Mouse (Mus musculus) megakaryocyte, embryonic 14.5 days (primary cell): ENCODE data around the gene Ssr3. TPM values are rescaled to one million over a fixed set of nuclear protein-coding genes. Genes with fewer than 3 reads are reported as not detected.
"Not testable (repeated sequence)": the region's sequence is repeated elsewhere in the genome, so short reads cannot be mapped to it uniquely, and the experiment has no call there.

Experiments used
- H3K27me3 ChIP-seq: replicated peaks from 2 replicates; pipeline ENCODE3; 2012; ENCODE audit warnings: inconsistent platforms
- H3K36me3 ChIP-seq: replicated peaks from 2 replicates; pipeline ENCODE3; 2012; ENCODE audit warnings: low read length, inconsistent platforms, mixed read lengths
- H3K4me1 ChIP-seq: 2 replicates; pipeline ENCODE4 v1.6.1; 2012; ENCODE audit warnings: inconsistent platforms
- H3K4me3 ChIP-seq: replicated peaks from 2 replicates; pipeline ENCODE3; 2012; ENCODE audit warnings: moderate library complexity, mild to moderate bottlenecking, inconsistent platforms
- H3K9me3 ChIP-seq: 2 replicates; pipeline ENCODE4 v1.6.1; 2012; ENCODE audit warnings: inconsistent platforms
- FLI1 ChIP-seq: IDR thresholded peaks from 2 replicates; pipeline ENCODE4 v1.6.1; 2012; ENCODE audit warnings: low read length, inconsistent platforms, mixed read lengths
- GATA1 ChIP-seq: IDR thresholded peaks from 3 replicates; pipeline ENCODE4 v1.6.1; 2012; ENCODE audit warnings: mixed read lengths, low read length, inconsistent platforms, borderline replicate concordance
- polyA plus RNA-seq: library from polyadenylated mRNA; stranded (reverse); fragments of >175 nt; gene quantifications from 2 replicates; pipeline ENCODE4 v1.2.3, GENCODE M21; 2012; ENCODE audit warnings: low replicate concordance; ENCODE audit not compliant: insufficient read depth

Ssr3 gene
- polyA plus RNA-seq, 1 experiment, result 7.8 TPM

DNA sequence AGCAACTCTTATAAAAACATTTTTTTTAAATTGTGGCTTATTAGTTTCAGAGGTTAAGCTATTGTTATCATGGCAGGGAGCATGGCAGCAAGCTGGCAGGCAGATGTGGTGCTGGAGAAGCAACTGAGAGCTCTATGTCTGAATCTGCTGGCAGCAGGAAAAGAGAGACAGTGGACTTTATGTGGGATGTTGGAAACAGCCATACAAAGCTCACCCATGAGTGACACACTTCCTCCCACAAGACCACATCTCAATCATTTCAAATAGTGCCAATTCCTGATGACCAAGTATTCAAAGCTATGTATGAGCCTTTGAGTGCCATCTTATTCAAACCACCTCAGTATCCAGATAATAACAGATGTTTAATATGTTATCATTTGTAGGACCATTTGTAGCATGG lies 15.5 kb upstream of the Ssr3 start:
- H3K36me3 ChIP-seq, result no peaks in the 10 kb centered on the region
- no peak overlapping the region for H3K4me3 ChIP-seq
- TF ChIP-seq FLI1 (no peak), GATA1 (no peak)
- peaks cover 18% of the 10 kb centered on the region for H3K4me1 ChIP-seq
- H3K9me3 ChIP-seq, result peaks cover 8% of the 10 kb centered on the region
- peaks cover 2% of the 10 kb centered on the region for H3K27me3 ChIP-seq

DNA sequence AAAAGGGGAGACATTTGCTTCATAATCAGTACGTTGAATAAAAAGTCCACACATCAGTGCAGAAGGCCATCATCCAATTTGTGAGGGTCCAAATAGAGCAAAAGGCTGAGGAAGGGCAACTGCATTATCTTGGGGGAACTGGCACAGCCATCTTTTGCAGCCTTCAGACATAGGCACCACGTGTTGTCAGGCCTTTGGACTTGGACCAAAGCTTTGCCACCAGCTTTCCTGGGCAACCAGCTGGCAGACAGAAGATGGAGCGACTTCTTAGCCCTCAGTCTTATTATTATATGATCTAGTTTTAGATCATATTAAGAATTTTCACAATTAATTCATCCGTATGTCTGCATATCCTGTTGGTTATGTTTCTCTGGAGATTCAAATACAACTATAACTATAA lies 13.4 kb upstream of the Ssr3 start:
- Histone ChIP-seq H3K27me3 (peaks cover 2% of the 10 kb centered on the region), H3K36me3 (no peaks in the 10 kb centered on the region), H3K4me1 (peaks cover 23% of the 10 kb centered on the region), H3K9me3 (no peaks in the 10 kb centered on the region), H3K4me3 (no peak overlapping the region)
- TF ChIP-seq GATA1 (no peak), FLI1 (no peak)

DNA sequence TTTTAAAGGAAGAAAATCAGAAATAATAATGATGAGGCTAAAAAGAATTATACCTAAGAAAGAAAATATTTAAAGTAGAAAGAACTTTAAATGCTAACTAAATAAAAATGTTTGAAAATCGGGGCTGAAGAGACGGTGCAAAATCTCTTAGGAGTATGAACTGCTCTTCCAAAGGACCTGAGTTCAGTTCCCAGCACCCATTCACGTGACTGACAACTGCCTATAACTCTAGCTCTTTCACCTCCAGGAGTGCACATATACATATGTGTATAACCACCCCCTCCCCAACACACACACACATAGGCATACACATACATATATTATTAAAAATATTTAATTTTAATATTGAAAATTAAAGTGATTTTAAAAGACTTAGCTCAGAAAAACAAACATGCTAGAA lies 5.1 kb upstream of the Ssr3 start:
- no peak overlapping the region for H3K4me3 ChIP-seq
- no peaks in the 10 kb centered on the region for H3K9me3 ChIP-seq
- H3K4me1 ChIP-seq, result peaks cover 14% of the 10 kb centered on the region
- H3K36me3 ChIP-seq, result no peaks in the 10 kb centered on the region
- H3K27me3 ChIP-seq, result no peaks in the 10 kb centered on the region
- TF ChIP-seq GATA1 (no peak), FLI1 (no peak)

DNA sequence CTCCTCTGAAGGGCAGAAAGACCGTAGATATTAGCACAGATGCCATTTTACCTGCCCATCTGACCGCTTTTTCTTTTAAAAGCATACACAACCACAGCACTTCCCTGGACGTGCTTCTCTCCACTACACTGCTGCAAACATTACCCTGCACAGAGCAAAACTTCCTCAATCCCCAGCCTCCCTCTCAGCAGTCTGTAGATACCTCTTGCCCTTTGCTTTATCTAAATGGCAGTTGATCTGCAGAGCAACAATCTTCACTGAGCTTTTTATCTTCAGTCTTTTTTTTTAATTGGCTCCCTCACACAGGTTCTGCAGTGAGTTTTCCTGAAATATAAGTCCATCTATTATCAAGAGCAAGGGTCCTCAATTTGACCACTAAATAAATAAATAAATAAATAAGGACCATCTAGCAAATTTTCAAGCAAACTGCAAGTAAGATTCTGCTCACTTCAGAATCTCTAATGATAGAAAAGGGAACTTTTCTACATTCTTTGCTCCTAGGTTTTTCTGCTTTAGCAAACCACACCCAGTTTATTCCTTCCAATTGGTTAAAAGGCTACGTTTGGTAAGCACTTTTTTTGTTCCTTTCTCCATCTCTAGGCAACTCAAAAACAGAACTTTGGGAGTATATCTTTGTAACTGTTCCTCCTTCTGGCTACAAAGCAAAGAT lies 4.5 kb upstream of the Ssr3 start:
- H3K4me3 ChIP-seq, result no peak overlapping the region
- no peaks in the 10 kb centered on the region for H3K9me3 ChIP-seq
- TF ChIP-seq GATA1 (no peak), FLI1 (no peak)
- no peaks in the 10 kb centered on the region for H3K36me3 ChIP-seq
- no peaks in the 10 kb centered on the region for H3K27me3 ChIP-seq
- peaks cover 14% of the 10 kb centered on the region for H3K4me1 ChIP-seq

DNA sequence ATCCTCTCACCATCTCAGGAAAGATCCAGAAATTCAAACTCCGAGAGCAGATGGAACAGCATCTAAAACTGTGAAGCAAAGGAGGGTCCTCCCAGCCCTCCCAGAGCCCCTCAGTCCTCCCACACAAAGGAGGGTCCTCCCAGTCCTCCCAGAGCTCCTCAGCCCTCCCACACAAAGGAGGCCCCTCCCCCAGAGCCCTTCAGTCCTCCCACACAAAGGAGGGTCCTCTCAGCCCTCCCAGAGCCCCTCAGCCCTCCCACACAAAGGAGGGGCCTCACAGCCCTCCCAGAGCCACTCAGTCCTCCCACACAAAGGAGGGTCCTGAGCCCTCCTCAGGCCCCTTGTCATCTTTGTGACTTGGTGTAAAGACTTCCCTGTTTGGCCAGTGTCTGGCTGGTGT lies 2.7 kb upstream of the Ssr3 start:
- not testable (repeated sequence) for H3K27me3 ChIP-seq, H3K9me3 ChIP-seq, H3K4me1 ChIP-seq, H3K36me3 ChIP-seq, H3K4me3 ChIP-seq

DNA sequence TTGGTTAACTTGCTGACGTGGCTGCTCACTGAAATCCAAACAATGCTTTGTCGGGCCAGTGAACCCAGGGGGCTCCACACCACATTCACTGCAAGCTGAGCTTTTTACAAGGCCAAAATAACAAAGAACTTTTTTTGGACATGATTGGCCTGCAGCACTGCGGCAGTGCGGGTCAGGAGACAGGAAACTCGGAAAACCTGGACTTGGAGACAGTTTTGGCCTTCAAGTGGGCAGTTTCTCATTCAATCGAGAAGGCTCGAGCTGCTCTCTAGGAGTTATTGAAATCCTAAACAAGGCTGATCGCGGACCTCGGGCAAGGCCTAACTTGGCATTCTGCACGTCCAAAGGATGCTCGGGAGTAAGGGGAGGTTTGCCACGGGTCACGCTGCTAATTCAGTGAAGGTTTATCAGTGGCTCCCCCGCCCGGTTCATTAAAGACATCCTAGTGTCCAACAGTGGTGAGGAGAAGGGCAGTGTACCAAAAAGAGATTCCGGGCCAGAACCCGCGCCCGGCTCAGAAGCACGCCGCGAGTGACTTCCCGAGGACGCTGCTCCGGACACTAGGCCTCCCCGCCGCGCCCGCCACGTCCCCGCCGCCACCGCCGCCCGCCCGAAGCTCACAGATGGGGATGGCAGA lies 521 bp downstream of the Ssr3 start:
- Histone ChIP-seq H3K9me3 (no peaks in the 10 kb centered on the region), H3K27me3 (no peaks in the 10 kb centered on the region), H3K4me3 (peak overlapping the region; percentile 98), H3K4me1 (peaks cover 35% of the 10 kb centered on the region), H3K36me3 (peaks cover 35% of the 10 kb centered on the region)
- no peak for TF ChIP-seq GATA1
- TF ChIP-seq FLI1, result no peak

DNA sequence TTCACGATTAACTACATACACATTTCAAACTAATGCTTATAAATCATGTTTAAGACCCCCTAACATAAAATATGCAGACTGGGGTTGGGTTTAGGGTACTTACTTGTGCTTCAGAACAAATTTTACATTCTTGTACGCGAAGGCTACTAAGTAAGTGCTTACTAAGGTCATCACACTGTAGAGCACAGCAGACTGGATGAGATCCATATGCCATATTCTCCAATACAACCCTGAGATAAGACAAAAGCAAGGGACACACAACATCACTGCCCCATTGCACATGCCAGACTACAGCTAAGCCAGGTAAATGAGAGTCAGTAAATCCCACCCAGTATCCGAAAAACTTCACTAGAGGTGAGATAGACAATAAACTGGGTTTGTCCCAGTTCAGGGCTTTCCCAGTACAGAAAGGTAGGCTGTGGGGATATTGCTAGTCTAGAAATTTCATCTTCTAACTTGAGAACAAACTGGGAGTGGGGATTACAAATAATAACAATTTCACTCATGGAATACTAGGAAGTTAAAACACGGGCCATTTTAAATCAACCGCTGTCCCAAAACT lies 1.1 kb downstream of the Ssr3 start:
- TF ChIP-seq FLI1, result no peak
- no peak for TF ChIP-seq GATA1
- H3K4me3 ChIP-seq, result peak overlapping the region; percentile 98
- peaks cover 40% of the 10 kb centered on the region for H3K36me3 ChIP-seq
- H3K9me3 ChIP-seq, result no peaks in the 10 kb centered on the region
- H3K27me3 ChIP-seq, result no peaks in the 10 kb centered on the region
- peaks cover 41% of the 10 kb centered on the region for H3K4me1 ChIP-seq

DNA sequence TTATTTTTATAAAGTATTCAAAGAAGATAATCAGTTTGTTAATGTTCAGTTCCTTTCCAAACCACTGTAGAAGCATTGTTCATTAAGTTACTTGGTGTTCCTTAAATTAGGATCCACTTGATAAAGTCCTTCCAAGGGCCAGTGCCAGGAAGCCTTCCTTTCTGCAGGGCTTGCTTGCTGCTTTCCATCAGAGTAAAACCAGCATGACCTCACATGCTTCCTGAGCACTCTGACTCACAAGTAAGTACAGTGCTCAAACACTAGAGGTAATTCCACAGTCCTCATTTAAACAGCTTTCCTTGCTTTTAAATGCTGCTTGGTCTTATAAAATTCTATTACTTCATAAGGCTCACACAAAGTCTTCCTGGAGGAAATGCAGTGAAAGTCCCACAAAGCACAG lies 6.7 kb downstream of the Ssr3 start:
- H3K4me3 ChIP-seq, result no peak overlapping the region
- H3K36me3 ChIP-seq, result peaks cover 96% of the 10 kb centered on the region
- H3K4me1 ChIP-seq, result peaks cover 52% of the 10 kb centered on the region
- H3K9me3 ChIP-seq, result no peaks in the 10 kb centered on the region
- TF ChIP-seq GATA1 (no peak), FLI1 (no peak)
- no peaks in the 10 kb centered on the region for H3K27me3 ChIP-seq

DNA sequence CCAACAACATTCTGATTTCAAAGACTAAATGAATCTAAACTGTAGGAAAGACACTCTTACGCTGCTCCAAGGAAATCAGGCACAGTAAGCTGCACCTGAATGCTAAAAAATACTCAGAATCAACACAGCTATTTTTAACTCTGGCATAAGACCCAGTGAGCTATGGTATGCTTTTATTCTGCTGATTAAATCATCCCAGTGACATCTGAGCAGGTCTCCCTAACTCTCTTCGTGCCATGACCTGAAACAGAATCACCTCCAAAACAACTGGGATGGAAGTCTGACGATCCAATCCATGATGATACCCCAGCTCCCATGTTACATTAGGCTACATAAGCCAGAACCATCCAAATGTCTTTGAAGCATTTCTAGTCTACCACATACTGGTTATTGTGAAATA lies 8.0 kb downstream of the Ssr3 start:
- no peak overlapping the region for H3K4me3 ChIP-seq
- H3K9me3 ChIP-seq, result no peaks in the 10 kb centered on the region
- TF ChIP-seq GATA1, result no peak
- TF ChIP-seq FLI1, result no peak
- H3K27me3 ChIP-seq, result no peaks in the 10 kb centered on the region
- peaks cover 52% of the 10 kb centered on the region for H3K4me1 ChIP-seq
- peaks cover 97% of the 10 kb centered on the region for H3K36me3 ChIP-seq

DNA sequence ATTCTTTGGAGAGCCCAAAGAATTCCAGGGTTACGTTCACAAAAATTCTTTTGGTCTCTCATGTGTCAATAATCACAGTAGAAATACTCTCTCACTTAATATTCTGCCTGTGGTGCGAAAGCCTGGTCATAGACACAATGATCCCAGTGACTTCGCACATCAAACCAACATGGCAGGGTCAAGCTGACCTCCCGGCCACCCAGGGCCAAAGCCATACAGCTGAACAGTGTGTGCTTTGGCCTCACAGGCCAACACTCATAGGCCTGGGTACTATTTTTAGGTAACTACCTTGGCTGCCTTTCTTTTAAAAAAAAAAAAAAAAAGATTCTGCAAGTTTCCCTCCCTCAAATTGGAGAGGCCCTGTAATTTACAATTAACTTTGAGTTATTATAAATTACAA lies 11.3 kb downstream of the Ssr3 start:
- Histone ChIP-seq H3K9me3 (no peaks in the 10 kb centered on the region), H3K4me3 (no peak overlapping the region), H3K36me3 (peaks cover 97% of the 10 kb centered on the region), H3K27me3 (no peaks in the 10 kb centered on the region), H3K4me1 (peaks cover 39% of the 10 kb centered on the region)
- no peak for TF ChIP-seq GATA1
- no peak for TF ChIP-seq FLI1
